Mouse (Mus musculus) kidney, adult 10 weeks (tissue): ENCODE data around the gene Gata1. TPM values are rescaled to one million over a fixed set of nuclear protein-coding genes. Genes with fewer than 3 reads are reported as not detected.

Experiments
- polyA plus RNA-seq: library from polyadenylated mRNA; stranded (reverse); fragments of 350-450 nt; fragmentation: Illumina TruSeq; extraction: RNeasy Lipid Tissue Mini Kit (QIAGEN cat#74804); gene quantifications from one replicate; pipeline ENCODE4 v1.2.3, GENCODE M21; 2014; ENCODE audit warnings: low read depth, low replicate concordance

Gene Gata1
- polyA plus RNA-seq, result not detected

GRCm38 (mm10) chrX:7977892-7978291 lies at the start of gene Gata1:
TSS of gene Gata1 (minus strand) at chrX:7978071.

GRCm38 (mm10) chrX:8018286-8018685 lies 40.4 kb upstream of the Gata1 start, which contains the start of gene Glod5:
TSS of gene Glod5 (minus strand) at chrX:8018492.

GRCm38 (mm10) chrX:7947108-7947899 lies 30.6 kb downstream of the Gata1 start, which contains the start of gene Hdac6:
TSS of gene Hdac6 (minus strand) at chrX:7947889.

GRCm38 (mm10) chrX:7928270-7928790 lies 49.5 kb downstream of the Gata1 start, which contains the start of gene Eras:
TSS of gene Eras (minus strand) at chrX:7928607.

GRCm38 (mm10) chrX:7919601-7920383 lies 58.1 kb downstream of the Gata1 start, which contains the start of gene Pcsk1n:
TSS of gene Pcsk1n (plus strand) at chrX:7919822.

Other genes starting within 250 kb of the Gata1 start
- 13.1 TPM for gene Praf2, start 249.6 kb downstream of the Gata1 start, polyA plus RNA-seq
- 2.9 TPM for gene Ccdc120, start 227.2 kb downstream of the Gata1 start, polyA plus RNA-seq
- gene Tfe3, start 215.5 kb downstream of the Gata1 start, polyA plus RNA-seq, result 4.9 TPM
- gene Gripap1, start 188.3 kb downstream of the Gata1 start, polyA plus RNA-seq, result 15.7 TPM
- not detected for gene Kcnd1, start 155.8 kb downstream of the Gata1 start, polyA plus RNA-seq
- 22.2 TPM for gene Otud5, start 136.7 kb downstream of the Gata1 start, polyA plus RNA-seq
- gene Pim2, start 99.8 kb downstream of the Gata1 start, polyA plus RNA-seq, result 5.3 TPM
- gene Slc35a2, start 94.0 kb downstream of the Gata1 start, polyA plus RNA-seq, result 6.8 TPM
- 13.5 TPM for gene Pqbp1, start 78.8 kb downstream of the Gata1 start, polyA plus RNA-seq
- 3.1 TPM for gene Timm17b, start 78.7 kb downstream of the Gata1 start, polyA plus RNA-seq
- gene Gm10491, start 70.2 kb downstream of the Gata1 start, polyA plus RNA-seq, result not detected
- not detected for gene Gm10490, start 68.5 kb downstream of the Gata1 start, polyA plus RNA-seq
- gene Pcsk1n, start 58.2 kb downstream of the Gata1 start, polyA plus RNA-seq, result not detected
- not detected for gene Eras, start 49.5 kb downstream of the Gata1 start, polyA plus RNA-seq
- 6.0 TPM for gene Hdac6, start 30.2 kb downstream of the Gata1 start, polyA plus RNA-seq
- gene Glod5, start 40.4 kb upstream of the Gata1 start, polyA plus RNA-seq, result 255 TPM
- gene Suv39h1, start 96.7 kb upstream of the Gata1 start, polyA plus RNA-seq, result 5.7 TPM
- gene Was, start 112.4 kb upstream of the Gata1 start, polyA plus RNA-seq, result 0.28 TPM
- 43.7 TPM for gene Wdr13, start 154.8 kb upstream of the Gata1 start, polyA plus RNA-seq
- 221 TPM for gene Rbm3, start 167.8 kb upstream of the Gata1 start, polyA plus RNA-seq
- gene Tbc1d25, start 198.1 kb upstream of the Gata1 start, polyA plus RNA-seq, result 0.20 TPM
- 45.3 TPM for gene Ebp, start 215.4 kb upstream of the Gata1 start, polyA plus RNA-seq
- gene Porcn, start 228.5 kb upstream of the Gata1 start, polyA plus RNA-seq, result 2.0 TPM